Mouse (Mus musculus) heart, embryonic 14.5 days (tissue): ENCODE results near the gene Lgi2. TPM values are rescaled to one million over a fixed set of nuclear protein-coding genes. Genes with fewer than 3 reads are reported as not detected.

Experiments
- ATAC-seq: fragments of 200-750 bp; cut with Nextera tagmentation; 2 replicates; pipeline ENCODE4 v1.8.0; 2017; ENCODE audit warnings: low read depth, moderate TSS enrichment; ENCODE audit not compliant: insufficient number of reproducible peaks, insufficient read depth, low FRiP score
- H3K27ac ChIP-seq, 2 experiments: fragments of 200-500 bp in 1 of 2; fragments of 300-500 bp in 1 of 2; sonication (generic) in 1 of 2; replicated peaks in 1 of 2; 2 replicates each; pipeline ENCODE4 v1.5.1; 2012 to 2014; ENCODE audit warnings: low read depth in 2 of 2, low read length in 2 of 2, control low read depth in 1 of 2, mild to moderate bottlenecking in 1 of 2, mixed read lengths in 1 of 2; ENCODE audit not compliant: control insufficient read depth in 1 of 2, insufficient read depth in 1 of 2
- H3K27me3 ChIP-seq: fragments of 300-500 bp; sonication (generic); 2 replicates; pipeline ENCODE4 v1.6.1; 2014; ENCODE audit warnings: mild to moderate bottlenecking, low read length, control low read depth; ENCODE audit not compliant: control insufficient read depth, insufficient read depth
- H3K36me3 ChIP-seq: fragments of 300-500 bp; sonication (generic); 2 replicates; pipeline ENCODE4 v1.6.1; 2014; ENCODE audit warnings: mild to moderate bottlenecking, control low read depth, low read length, mixed read lengths; ENCODE audit not compliant: control insufficient read depth, insufficient read depth
- H3K4me1 ChIP-seq, 2 experiments: fragments of 200-500 bp in 1 of 2; fragments of 300-500 bp in 1 of 2; sonication (generic) in 1 of 2; 2 replicates each; pipeline ENCODE4 v1.6.1; 2012 to 2014; ENCODE audit warnings: low read length in 2 of 2, control low read depth in 1 of 2, mixed read lengths in 1 of 2; ENCODE audit not compliant: control insufficient read depth in 2 of 2, insufficient read depth in 2 of 2
- H3K4me2 ChIP-seq: fragments of 300-500 bp; sonication (generic); 2 replicates; pipeline ENCODE4 v1.6.1; 2014; ENCODE audit warnings: mild to moderate bottlenecking, low read length
- H3K4me3 ChIP-seq, 2 experiments: fragments of 200-500 bp in 1 of 2; fragments of 300-500 bp in 1 of 2; sonication (generic) in 1 of 2; 2 replicates each; pipeline ENCODE4 v1.5.1; 2012 to 2014; ENCODE audit warnings: low read length in 2 of 2, mild to moderate bottlenecking in 2 of 2, control low read depth in 1 of 2, low read depth in 1 of 2, moderate library complexity in 1 of 2; ENCODE audit not compliant: control insufficient read depth in 1 of 2, insufficient read depth in 1 of 2
- H3K9ac ChIP-seq: fragments of 300-500 bp; sonication (generic); 2 replicates; pipeline ENCODE4 v1.6.1; 2014; ENCODE audit warnings: mild to moderate bottlenecking, low read length
- H3K9me3 ChIP-seq: fragments of 300-500 bp; sonication (generic); 2 replicates; pipeline ENCODE4 v1.6.1; 2016; ENCODE audit warnings: low read length, control low read depth; ENCODE audit not compliant: control insufficient read depth
- WGBS: fragments of 180-500 bp; shearing (Covaris S2); extraction: QIAGEN DNeasy Blood & Tissue Kit; methylation state at CpG from one replicate; pipeline ENCODE4 v1.1.7; 2014; 5-methylcytosine and 5-hydroxymethylcytosine counted together
- polyA plus RNA-seq: library from polyadenylated mRNA; unstranded; fragments of >200 nt; fragmentation: Nextera tagmentation; extraction: Ambion mirVana; gene quantifications from 2 replicates; pipeline ENCODE4 v1.2.1, GENCODE M21; 2014

Gene Lgi2
- polyA plus RNA-seq, 1 experiment from 2014 or later: 2.1 TPM

DNA sequence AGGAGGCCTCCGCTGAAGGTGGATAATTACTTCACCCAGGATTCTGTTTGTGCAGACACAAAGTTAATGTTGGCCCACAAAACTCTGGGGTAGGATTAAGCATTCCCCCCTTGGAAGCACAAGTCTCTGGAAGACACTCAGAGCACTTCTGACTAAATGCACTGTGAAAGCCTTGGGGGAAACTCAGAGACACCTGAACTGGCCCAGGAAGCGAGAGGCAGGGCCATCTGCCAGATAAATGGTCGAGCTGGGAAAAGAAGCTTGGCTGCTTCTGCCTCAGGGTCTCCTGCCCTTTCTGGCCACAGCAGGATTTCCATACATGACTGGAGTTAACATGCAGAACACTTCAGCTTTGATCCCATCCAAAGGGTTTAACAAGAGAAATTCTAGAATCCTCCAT lies 1.9 kb downstream of the Lgi2 start:
- Histone ChIP-seq H3K27ac (no peak overlapping the region), H3K27me3 (peaks cover 9% of the 10 kb centered on the region; the same call in 1 of the 2 replicates), H3K4me3 (no peak overlapping the region), H3K9me3 (no peaks in the 10 kb centered on the region), H3K4me1 (peaks cover 2 to 13% of the 10 kb centered on the region in 2 experiments; a peak in 3 of 4 replicates), H3K4me2 (no peak overlapping the region), H3K9ac (no peak overlapping the region; the same call in 1 of the 2 replicates), H3K36me3 (no peaks in the 10 kb centered on the region)
- 55% methylated on average over 3 of the region's 3 CpGs for WGBS
- no peak for ATAC-seq

DNA sequence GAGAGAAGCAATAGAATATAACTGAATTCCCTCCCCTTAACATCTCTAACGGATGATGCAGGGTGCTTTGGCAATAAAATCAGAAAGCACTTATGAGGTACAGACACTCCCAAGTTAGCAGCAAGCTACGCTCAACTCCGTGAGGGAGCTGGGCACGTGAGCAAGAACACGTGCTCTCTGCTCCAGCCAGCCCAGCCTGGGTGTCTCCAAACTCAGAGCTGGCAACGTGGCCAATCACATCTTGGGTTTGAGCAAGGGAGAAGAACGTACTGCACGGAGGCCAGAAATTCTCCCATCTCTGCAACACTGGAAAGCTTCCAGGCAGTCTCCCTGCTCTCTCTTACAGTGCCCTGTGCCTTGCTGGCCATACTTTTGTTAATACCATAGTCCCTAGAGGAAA lies 6.0 kb downstream of the Lgi2 start:
- 0 out of 2 replicates have a peak, but pooled peaks cover 3% of the 10 kb centered on the region for H3K27me3 ChIP-seq
- ATAC-seq: no peak
- H3K4me2 ChIP-seq: no peak overlapping the region
- H3K36me3 ChIP-seq: no peaks in the 10 kb centered on the region; the same call in 1 of the 2 replicates
- peaks cover 0 to 9% of the 10 kb centered on the region in 2 experiments; a peak in 3 of 4 replicates for H3K4me1 ChIP-seq
- H3K9me3 ChIP-seq: no peaks in the 10 kb centered on the region
- 0 out of 4 replicates have a peak overlapping the region, but pooled peaks of 1 of the 2 experiments have one; percentile 21 for H3K27ac ChIP-seq
- H3K4me3 ChIP-seq: no peak overlapping the region
- 54% methylated on average over 8 of the region's 8 CpGs for WGBS
- no peak overlapping the region for H3K9ac ChIP-seq

DNA sequence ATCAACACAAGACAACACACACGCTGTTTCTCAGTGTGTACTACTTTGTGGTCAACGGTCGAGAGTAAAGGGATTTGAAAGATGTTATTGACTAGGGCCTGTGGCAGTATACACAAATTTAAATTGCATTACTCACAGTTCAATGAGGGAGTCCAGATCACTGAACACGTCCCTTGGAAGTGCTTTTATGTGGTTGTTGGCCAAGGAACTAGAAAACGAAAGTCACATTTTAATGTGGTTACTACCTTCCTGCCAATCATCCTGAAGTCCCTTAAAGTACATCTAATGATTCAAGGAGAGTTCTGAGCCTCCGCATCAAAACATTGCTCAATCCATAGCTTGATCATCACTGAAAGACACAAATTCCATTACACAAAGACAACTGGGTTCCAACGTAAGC lies 10.7 kb downstream of the Lgi2 start:
- no peak overlapping the region for H3K4me3 ChIP-seq
- no peak for ATAC-seq
- H3K36me3 ChIP-seq: no peaks in the 10 kb centered on the region; the same call in 1 of the 2 replicates
- no peak overlapping the region for H3K27ac ChIP-seq
- no peak overlapping the region for H3K9ac ChIP-seq
- H3K4me2 ChIP-seq: no peak overlapping the region
- no peaks in the 10 kb centered on the region for H3K9me3 ChIP-seq
- no peaks in the 10 kb centered on the region for H3K27me3 ChIP-seq
- WGBS: 83% methylated on average over 7 of the region's 7 CpGs
- H3K4me1 ChIP-seq: peaks cover 3 to 8% of the 10 kb centered on the region in 2 experiments

DNA sequence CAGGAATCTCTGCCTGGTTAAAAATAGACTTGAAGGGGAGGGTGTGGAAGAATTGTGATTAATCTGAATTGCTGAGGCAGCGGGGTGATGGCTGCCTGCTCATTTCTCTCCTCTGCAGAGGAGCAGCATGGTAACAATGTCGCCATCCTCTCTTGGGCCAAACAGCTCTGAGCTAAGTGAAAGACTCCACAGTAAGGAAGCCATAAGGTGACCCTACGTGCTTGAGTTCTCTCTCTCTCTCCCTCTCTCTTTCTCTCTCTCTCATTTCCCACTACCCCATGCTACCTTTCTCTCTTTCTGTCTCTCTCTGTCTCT lies 15.0 kb downstream of the Lgi2 start:
- Histone ChIP-seq H3K4me1 (peaks cover 3 to 7% of the 10 kb centered on the region in 2 experiments), H3K9me3 (no peaks in the 10 kb centered on the region), H3K27ac (no peak overlapping the region), H3K4me3 (no peak overlapping the region), H3K4me2 (0 out of 2 replicates have a peak overlapping the region, but pooled peaks have one; percentile 11), H3K27me3 (no peaks in the 10 kb centered on the region), H3K36me3 (no peaks in the 10 kb centered on the region; the same call in 1 of the 2 replicates), H3K9ac (0 out of 2 replicates have a peak overlapping the region, but pooled peaks have one; percentile 3)
- 36% methylated on average over 3 of the region's 3 CpGs for WGBS
- ATAC-seq: no peak

DNA sequence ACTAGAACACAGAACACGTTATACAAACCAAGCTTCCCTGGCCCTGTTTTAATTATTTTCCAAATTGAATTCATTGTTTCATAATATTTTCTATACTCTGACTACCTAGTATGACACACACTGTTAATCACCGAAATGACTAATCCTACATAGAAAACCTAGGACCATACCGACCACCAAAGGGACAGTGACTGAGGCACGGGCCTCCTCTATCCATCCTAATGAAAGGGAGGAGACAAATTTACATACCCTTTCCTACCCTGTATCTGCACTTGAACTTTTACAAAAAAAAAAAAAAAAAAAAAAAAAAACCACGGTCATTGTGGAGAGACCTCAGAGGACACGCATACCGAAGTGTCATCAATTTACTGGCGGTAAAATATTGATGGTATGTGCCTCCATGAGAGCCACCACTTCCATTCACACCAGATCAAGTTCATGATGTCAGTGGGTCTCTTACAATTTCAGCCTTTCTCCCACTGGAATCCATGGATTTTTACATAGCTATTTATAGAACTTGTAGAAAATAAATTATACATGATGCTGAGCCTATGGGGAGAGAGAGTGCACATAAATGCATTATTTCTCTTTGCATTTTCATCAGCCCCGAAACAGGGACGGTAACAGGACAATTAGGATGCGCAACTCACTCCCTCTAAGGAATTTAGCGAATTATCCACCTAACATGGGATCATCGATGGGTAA lies 15.5 kb downstream of the Lgi2 start:
- Histone ChIP-seq H3K27ac (no peak overlapping the region), H3K9ac (0 out of 2 replicates have a peak overlapping the region, but pooled peaks have one; percentile 3), H3K4me2 (0 out of 2 replicates have a peak overlapping the region, but pooled peaks have one; percentile 11), H3K27me3 (no peaks in the 10 kb centered on the region), H3K4me3 (no peak overlapping the region), H3K36me3 (no peaks in the 10 kb centered on the region; the same call in 1 of the 2 replicates), H3K9me3 (no peaks in the 10 kb centered on the region), H3K4me1 (peaks cover 3 to 7% of the 10 kb centered on the region in 2 experiments)
- ATAC-seq: no peak
- 69% methylated on average over 13 of the region's 13 CpGs for WGBS

DNA sequence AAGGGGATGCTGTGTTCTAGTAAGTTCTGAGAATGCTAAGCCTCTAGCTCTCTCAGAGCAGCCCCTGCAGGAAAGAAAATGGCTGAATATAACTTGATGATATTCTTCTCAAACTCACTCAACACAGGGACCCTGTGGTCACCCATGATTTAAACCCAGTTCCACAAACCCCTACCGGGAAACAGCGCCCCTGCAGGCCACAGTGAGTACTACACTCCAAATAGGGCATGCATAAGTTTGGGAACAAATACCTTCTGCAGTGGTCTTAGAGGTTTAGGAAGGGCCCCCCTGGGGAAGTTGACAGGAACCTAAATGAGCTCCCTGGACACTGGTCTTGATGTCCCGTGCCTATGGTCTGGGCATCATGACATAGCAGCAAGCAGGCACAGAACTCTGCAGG lies 19.3 kb downstream of the Lgi2 start:
- H3K27ac ChIP-seq: no peak overlapping the region
- no peak for ATAC-seq
- 47% methylated on average over 3 of the region's 3 CpGs for WGBS
- no peaks in the 10 kb centered on the region for H3K27me3 ChIP-seq
- H3K4me2 ChIP-seq: no peak overlapping the region
- H3K9ac ChIP-seq: no peak overlapping the region
- no peaks in the 10 kb centered on the region for H3K36me3 ChIP-seq
- H3K4me3 ChIP-seq: no peak overlapping the region
- H3K9me3 ChIP-seq: no peaks in the 10 kb centered on the region
- peaks cover 3 to 7% of the 10 kb centered on the region in 2 experiments for H3K4me1 ChIP-seq

DNA sequence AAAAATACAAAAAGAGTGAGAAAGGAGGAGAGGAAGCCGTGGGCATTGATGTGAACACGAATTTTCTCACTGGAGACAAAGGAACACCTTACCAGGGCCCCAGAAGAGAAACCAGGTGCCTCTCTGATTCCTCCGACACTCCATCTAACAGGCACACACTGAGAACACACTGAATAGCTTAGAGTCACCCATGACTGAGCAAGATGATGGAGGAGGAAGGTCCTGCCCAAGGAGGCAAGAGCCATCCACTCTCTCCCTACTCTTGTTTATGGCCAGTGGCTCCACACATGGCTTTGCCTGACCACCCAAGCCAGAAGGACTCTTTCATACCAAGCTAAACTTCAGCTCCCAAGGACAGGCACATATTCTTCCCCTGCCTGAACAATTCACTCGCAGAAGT lies 22.5 kb downstream of the Lgi2 start:
- no peak overlapping the region for H3K4me3 ChIP-seq
- WGBS: 82% methylated on average over 4 of the region's 4 CpGs
- no peaks in the 10 kb centered on the region for H3K36me3 ChIP-seq
- H3K27ac ChIP-seq: no peak overlapping the region
- H3K9ac ChIP-seq: no peak overlapping the region
- ATAC-seq: no peak
- H3K27me3 ChIP-seq: no peaks in the 10 kb centered on the region
- peaks cover 0 to 4% of the 10 kb centered on the region in 2 experiments; a peak in 1 of 4 replicates for H3K4me1 ChIP-seq
- H3K9me3 ChIP-seq: no peaks in the 10 kb centered on the region
- no peak overlapping the region for H3K4me2 ChIP-seq
